Mouse (Mus musculus): ENCODE data around the gene Gm49388.

Gene Gm49388

GRCm38 (mm10) chr7:127842001-127842718 is 56.8 kb downstream of the Gm49388 start:
- peak; percentile 88 to 89 for DNase-seq

GRCm38 (mm10) chr7:127849973-127850875 is 64.8 kb downstream of the Gm49388 start:
- DNase-seq, result no peak

GRCm38 (mm10) chr7:127850906-127851305 is 65.5 kb downstream of the Gm49388 start:
- DNase-seq, result no peak

Data from cerebellum, postnatal 10 days (tissue).